Comparison of ENCODE assay signal across 19 mouse cellular contexts in genomic region chr16:89808168-89808567, GRCm38 (mm10).
A peak's percentile ranks its signal among the peaks of the same experiment; 100 is the strongest.
DNase-seq lines count a peak whose midpoint lies in the region; ATAC-seq lines count a peak whose summit lies in the region.
"Had no signal": no experiment of that assay in that cellular context is flagged by ENCODE, and none has a peak within 500 bp of the region (broad histone marks: within the 10 kb centered on the region; RNA-seq: fewer than 3 reads in every experiment).

No protein-coding gene starts in this region.

- no peak overlapping the region for H3K9ac ChIP-seq in kidney, embryonic 15.5 days
- no peak overlapping the region for H3K9ac ChIP-seq in lung, embryonic 16.5 days (ENCODE audit: low read length)
- no peak overlapping the region for H3K9ac ChIP-seq in liver, embryonic 15.5 days
- H3K9ac ChIP-seq: hindbrain, embryonic 13.5 days had no signal

- H3K27ac ChIP-seq in kidney, embryonic 15.5 days: peak overlapping the region; percentile 13; the same call in 1 of the 2 replicates
- H3K27ac ChIP-seq in lung, embryonic 16.5 days (ENCODE audit: low read length): no peak overlapping the region
- no peak overlapping the region for H3K27ac ChIP-seq in liver, embryonic 15.5 days (replicated peaks)
- H3K27ac ChIP-seq: embryonic facial prominence, embryonic 10.5 days; hindbrain, embryonic 13.5 days had no signal

- ATAC-seq in kidney, embryonic 15.5 days (replicated peaks; ENCODE audit: low FRiP score): no peak
- no peak for ATAC-seq in lung, embryonic 16.5 days (ENCODE audit: low read depth)
- 0 out of 2 replicates have a peak, but pooled peaks have one; percentile 22 for ATAC-seq in liver, embryonic 15.5 days (ENCODE audit: insufficient read depth)
- ATAC-seq: activated CD4-positive, CD25-positive, alpha-beta regulatory T cell, adult 4 months; forebrain, embryonic 14.5 days; Patski had no signal

- H3K4me2 ChIP-seq in kidney, embryonic 15.5 days: no peak overlapping the region
- H3K4me2 ChIP-seq in lung, embryonic 16.5 days (ENCODE audit: low read depth, low read length): peak overlapping the region; percentile 20; the same call in 1 of the 2 replicates
- H3K4me2 ChIP-seq in liver, embryonic 15.5 days: no peak overlapping the region
- H3K4me2 ChIP-seq: hindbrain, embryonic 13.5 days had no signal

- intact Hi-C loops in left cerebral cortex, postnatal 14 days (cut with DNase I): no loop called here

- no peaks in the 10 kb centered on the region for H3K27me3 ChIP-seq in kidney, embryonic 15.5 days
- no peaks in the 10 kb centered on the region for H3K27me3 ChIP-seq in lung, embryonic 16.5 days (ENCODE audit: control insufficient read depth, insufficient read depth, low read depth, low read length)
- no peaks in the 10 kb centered on the region for H3K27me3 ChIP-seq in liver, embryonic 15.5 days
- H3K27me3 ChIP-seq: hindbrain, embryonic 13.5 days; Patski had no signal

- no peak overlapping the region for H3K4me3 ChIP-seq in kidney, embryonic 15.5 days (replicated peaks)
- H3K4me3 ChIP-seq in lung, embryonic 16.5 days (ENCODE audit: low read length): no peak overlapping the region
- no peak overlapping the region for H3K4me3 ChIP-seq in liver, embryonic 15.5 days (replicated peaks)
- H3K4me3 ChIP-seq: embryonic facial prominence, embryonic 10.5 days; hindbrain, embryonic 13.5 days had no signal

- no peak for DNase-seq in kidney, adult 8-10 months
- no peak for DNase-seq in lung, adult 18-20 months
- no peak for DNase-seq in left cerebral cortex, postnatal 14 days (ENCODE audit: low spot score in 2 of 2)
- no peak for DNase-seq in frontal cortex, postnatal 10 days (ENCODE audit: low spot score in 2 of 2)
- DNase-seq: adrenal gland, postnatal 14 days; cerebellum, adult 18-20 months; cerebellum, adult 9-11 months; cerebellum, postnatal 36 days; gastrocnemius, postnatal 36 days; heart, adult 11 months; heart, postnatal 10 days had no signal

- 81% methylated on average over 13 of the region's 13 CpGs for WGBS in kidney, embryonic 15.5 days
- 38% methylated on average over 13 of the region's 13 CpGs for WGBS in lung, embryonic 16.5 days
- WGBS in liver, embryonic 15.5 days (ENCODE audit: insufficient replicate concordance): 24% methylated on average over 13 of the region's 13 CpGs

- peaks cover 41% of the 10 kb centered on the region for H3K36me3 ChIP-seq in kidney, embryonic 15.5 days
- H3K36me3 ChIP-seq in lung, embryonic 16.5 days (ENCODE audit: control insufficient read depth, insufficient read depth, low read length): peaks cover 10% of the 10 kb centered on the region
- 0 out of 2 replicates have a peak, but pooled peaks cover 10% of the 10 kb centered on the region for H3K36me3 ChIP-seq in liver, embryonic 15.5 days (replicated peaks)

- H3K4me1 ChIP-seq in kidney, embryonic 15.5 days: 0 out of 2 replicates have a peak, but pooled peaks cover 4% of the 10 kb centered on the region
- H3K4me1 ChIP-seq in lung, embryonic 16.5 days (replicated peaks; ENCODE audit: control insufficient read depth, insufficient read depth, low read length): peaks cover 2% of the 10 kb centered on the region; the same call in 1 of the 2 replicates
- no peaks in the 10 kb centered on the region for H3K4me1 ChIP-seq in liver, embryonic 15.5 days (replicated peaks)

- no peaks in the 10 kb centered on the region for H3K9me3 ChIP-seq in kidney, embryonic 15.5 days (replicated peaks)
- H3K9me3 ChIP-seq in lung, embryonic 16.5 days (ENCODE audit: control insufficient read depth, low read length): no peaks in the 10 kb centered on the region
- no peaks in the 10 kb centered on the region for H3K9me3 ChIP-seq in liver, embryonic 15.5 days (replicated peaks)
- H3K9me3 ChIP-seq: embryonic facial prominence, embryonic 10.5 days; hindbrain, embryonic 13.5 days had no signal
